Mouse (Mus musculus): ENCODE data around the gene Zdhhc16.

DNA sequence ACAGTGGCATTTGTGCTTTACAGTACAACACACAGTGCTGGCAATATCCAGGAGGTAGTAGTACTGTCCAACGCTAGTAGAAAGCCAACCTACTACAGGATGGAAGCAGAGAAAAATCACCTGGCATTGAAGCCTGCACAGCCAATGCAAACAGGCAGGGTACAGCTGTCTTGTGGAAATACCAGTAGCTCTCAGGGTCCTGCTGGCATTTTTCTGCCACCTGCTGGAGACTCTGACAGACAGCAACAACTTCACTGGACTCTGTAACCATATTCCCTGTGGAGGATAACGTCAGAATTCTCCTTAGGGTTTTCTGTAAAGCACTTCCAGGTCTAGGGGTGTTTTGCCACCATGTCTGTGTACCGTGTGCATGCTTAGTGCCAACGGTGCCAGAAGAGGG, 19.0 kb downstream of the Zdhhc16 start:
- TF ChIP-seq CTCF (IDR thresholded peaks at IDR 0.05; ENCODE audit: extremely low read depth, insufficient read depth, low read length) = peak; percentile 24; the same call in 1 of the 2 replicates
- TF ChIP-seq POLR2A (IDR thresholded peaks at IDR 0.05; ENCODE audit: extremely low read depth, insufficient read depth, low read length) = no peak
